Mouse (Mus musculus) adrenal gland, adult (tissue): ENCODE measurements at regions not wholly inside any gene's neighbourhood (a gene's known extent, or its start where the extent isn't known, plus 50 kb on each side); places are given as distances from the start of the nearest gene placed in this dataset.

Source experiments
- DNase-seq, 2 experiments: peaks; one replicate each; pipeline ENCODE4 v3.0.0; 2022 to 2023; ENCODE audit warnings: low spot score in 1 of 2; ENCODE audit not compliant: inconsistent age in 2 of 2

DNA sequence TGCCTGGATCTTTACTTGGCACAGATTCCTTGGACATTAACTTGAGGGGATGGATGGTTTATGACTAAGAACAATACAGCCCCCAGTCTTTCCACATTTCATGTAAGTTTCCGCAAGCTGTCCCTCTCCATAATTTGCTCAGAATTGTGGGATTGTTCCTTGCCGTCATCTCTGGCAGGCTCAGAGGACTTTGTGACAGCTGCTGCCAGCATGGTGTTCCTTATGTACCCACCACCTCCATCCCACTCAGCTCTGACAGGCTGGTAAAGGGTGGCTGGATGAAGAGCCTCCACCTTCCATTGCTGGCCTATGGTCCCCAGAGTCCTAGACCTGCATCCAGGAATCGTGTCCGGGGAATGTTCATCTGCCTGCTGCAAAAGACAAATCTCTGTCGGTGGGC, 119.1 kb downstream of the Erv3 start:
- DNase-seq, result no peak

DNA sequence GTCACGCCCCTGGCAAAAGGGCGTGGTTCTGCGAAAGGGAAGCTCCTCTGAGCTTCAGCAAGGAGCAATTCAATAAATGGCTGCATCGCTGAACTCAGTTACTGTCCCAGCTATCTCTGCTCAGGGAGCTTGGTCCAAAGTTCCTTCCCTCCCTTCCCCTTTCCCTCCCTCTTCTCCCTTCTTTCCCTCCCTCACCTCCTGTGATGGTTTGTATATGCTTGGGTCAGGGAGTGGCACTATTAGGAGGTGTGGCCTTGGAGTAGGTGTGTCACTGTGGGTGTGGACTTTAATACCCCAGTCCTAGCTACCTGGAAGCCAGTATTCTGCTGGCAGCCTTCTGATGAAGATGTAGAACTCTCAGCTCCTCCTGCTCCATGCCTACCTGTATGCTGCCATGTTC, 120.5 kb downstream of the Erv3 start:
- no peak for DNase-seq

DNA sequence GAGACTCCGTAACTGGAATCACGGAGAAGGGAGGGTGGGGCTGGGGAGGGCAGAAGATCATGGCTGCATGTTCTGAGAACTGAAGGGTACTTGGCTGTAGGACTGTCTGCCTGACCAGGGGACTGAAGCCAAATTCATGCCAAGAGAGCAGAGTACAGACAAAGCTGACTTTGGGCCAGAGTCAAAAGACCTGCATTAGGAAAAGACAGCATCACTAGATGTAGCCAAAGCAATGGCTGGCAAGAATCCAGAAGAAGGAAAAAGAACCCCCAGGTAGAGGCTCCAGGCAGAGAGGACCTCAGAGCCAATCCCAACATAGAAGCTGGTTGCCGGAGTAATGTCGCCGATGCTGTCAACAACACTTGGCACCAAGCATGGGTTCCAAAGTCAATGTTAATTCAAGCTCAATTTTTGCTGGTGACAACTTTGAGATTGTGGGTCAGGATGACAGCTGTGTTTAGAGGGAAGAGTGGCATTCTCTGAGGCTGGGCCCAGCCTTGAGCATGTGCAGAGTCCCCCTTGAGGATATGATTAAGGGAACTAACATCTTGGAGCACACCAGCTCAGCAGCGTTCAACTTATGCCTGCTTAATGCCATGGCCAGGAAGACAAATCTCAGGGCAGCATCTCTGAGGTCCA, 124.7 kb downstream of the Erv3 start:
- DNase-seq, result no peak

DNA sequence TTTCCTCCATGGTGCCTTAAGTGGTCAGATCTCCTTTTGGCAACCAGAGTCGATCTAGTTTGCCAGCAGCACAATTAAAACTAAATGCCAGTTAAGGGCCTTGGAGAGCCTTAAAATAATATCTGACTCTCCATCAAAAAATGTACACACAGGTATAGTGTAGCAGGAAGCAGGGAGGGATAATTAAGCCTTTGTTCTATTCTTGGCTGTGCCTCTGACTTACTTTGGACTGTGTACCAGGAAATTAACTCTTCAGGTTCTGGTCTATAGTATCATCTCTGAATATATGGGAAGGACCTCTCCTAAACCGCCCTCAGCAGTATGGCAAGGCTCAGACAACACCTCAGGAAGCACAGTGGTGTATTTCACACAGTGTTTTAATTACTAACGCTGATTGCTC, 133.0 kb downstream of the Erv3 start:
- no peak for DNase-seq

DNA sequence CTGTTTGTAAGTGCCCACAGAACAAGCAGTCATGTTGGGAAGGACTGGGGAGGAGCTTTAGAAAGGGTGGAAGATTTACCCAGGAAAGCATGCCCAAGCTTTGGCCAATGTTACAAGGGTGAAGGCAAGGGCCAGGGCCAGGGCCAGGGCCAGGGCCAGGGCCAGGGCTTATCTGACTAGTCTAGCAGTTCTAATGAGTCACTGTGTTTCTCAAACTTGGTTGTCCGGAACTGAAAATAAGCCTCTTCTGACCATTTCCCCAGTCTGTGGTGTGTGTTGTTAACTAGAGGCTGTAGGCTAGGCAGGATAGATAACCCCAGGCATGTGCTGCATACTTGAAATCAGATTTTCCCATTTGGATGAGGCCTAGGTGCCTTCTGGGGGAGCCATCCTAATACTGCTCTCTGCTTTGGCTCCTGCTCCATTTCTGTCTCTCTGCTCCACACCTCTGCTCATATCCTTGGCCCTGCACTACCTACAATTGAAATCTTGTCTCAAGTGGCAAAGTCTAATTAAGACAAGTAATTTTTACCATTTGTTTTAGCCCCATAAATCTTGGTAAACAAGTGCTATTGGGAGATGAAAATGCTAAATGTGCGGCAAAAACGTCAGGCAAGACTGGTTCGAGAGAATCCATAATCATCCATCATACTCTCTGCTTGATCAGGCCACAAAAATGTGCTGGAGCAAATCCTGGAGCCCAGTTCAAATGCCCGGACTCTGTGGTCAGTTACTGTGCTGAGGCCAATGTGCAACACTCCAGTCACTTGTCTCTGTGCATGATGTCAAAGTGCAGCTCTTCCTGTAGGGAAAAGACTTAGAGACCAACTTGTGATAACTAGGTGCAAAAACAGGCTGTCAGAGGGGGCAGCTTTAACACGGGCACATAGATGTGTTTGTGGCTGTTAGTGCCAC, 137.7 kb downstream of the Erv3 start:
- DNase-seq, result peak; percentile 54 to 77

DNA sequence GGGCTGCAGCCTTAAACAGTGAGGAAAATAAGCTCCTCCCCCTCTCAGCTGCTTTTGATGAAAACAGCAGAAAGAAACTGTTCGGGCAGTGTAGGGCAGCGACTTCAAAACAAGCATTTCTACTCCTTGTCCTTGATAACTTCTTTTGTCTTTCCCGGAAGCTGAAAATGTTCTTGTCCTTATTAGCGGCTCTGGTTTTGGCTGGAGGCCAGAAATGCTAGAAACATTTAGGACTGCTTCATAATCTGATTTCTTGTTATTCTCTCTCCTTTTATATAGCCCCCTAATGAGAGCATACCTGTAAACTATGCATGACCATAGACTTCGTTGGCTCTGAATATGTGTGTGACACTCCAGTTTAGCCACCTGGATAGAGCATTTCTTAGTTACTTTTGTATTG, 142.0 kb downstream of the Erv3 start:
- no peak for DNase-seq

DNA sequence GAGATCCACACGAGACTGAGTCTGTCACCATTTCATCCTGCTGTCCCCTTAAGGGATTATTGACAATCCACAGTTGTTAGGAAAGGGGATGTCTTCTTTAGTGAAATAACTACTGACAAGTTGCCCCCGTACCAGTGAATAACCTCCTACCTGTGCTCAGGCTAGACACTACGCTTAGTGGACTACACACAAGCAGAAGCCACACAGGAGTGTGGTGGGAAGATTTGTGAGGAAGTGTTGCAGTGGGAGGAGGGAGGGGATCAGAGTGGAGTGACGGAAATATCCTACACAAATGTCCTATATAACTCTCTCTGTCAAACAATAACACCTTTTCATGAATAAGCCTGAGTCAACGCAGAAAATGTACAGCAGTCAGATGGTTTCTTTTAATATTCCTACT, 142.7 kb downstream of the Erv3 start:
- no peak for DNase-seq

DNA sequence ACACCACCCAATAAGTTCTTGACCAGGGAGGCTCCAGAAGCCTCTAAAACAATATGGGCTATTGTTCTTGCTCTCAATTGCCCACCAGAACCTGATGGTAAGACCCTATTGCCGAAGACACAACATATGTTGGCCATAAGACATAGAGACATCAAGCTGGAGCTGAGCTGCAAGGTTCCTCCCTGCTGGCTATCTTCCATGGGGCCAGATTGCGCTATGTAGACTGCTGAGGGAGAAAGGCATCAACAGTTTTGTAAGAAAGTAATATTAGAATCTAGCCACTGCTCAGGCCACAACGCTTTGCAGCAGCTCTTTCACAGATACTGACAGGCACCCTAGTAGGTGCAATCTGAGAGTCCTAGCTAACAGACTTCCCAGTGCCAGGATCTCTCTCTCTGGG, 144.2 kb downstream of the Erv3 start:
- no peak for DNase-seq

DNA sequence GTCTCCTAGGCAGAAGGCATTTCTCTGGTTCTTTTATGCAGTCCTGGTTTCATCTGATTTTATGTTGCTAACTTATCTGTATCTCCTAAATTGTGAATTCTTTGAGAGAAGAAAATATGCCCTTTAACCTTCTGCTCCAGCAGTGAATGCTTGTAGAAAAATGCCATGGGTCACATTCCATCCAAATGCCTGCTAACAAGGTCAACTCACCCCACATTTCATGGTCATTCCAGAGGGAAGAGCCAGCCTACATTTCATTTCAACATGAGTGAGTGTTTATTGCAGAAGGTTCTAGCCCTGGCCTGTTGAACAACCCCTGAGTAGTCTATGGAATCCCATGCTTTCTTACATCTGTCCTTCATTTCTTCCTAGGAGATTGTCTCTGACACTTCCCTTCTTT, 147.7 kb downstream of the Erv3 start:
- peak; percentile 40 to 74 for DNase-seq

DNA sequence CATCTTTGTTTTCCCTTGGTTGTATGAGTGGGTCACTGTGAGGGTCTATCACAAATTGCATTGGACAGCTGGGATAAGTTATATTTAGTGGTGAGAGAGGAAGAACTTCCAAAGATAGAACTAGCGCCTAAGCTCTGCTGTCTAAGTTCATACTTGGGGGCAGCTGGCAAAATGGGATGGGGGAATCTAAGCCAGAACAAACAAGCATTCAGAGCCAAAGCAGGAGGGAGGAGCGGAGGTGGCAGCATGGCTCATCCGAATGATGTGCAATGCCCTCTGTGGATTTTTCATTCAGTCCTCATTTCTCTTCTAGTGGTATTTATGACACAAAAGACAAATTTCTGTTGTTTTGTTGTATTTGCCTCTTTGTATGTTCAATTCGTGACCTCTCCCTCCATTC, 144.5 kb upstream of the Adra1d start:
- no peak for DNase-seq

DNA sequence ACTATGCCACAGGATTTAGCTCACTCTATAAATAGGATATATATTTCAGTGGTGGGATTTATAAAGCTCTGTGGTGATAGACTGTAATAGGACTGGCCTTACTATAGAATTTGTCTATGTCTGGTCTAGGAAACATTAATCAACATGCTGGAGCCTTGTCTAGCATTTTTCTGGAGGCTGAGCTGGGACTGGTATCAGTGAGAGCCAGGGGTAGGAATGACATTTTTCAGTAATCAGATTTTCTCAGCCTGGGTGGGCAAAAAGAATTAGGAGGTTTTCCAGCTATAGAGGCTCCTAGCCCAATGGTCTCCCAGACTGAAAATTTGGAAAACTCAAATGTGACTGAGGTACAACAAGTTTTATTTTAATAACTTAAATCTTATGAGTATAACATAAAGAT, 142.3 kb upstream of the Adra1d start:
- no peak for DNase-seq

DNA sequence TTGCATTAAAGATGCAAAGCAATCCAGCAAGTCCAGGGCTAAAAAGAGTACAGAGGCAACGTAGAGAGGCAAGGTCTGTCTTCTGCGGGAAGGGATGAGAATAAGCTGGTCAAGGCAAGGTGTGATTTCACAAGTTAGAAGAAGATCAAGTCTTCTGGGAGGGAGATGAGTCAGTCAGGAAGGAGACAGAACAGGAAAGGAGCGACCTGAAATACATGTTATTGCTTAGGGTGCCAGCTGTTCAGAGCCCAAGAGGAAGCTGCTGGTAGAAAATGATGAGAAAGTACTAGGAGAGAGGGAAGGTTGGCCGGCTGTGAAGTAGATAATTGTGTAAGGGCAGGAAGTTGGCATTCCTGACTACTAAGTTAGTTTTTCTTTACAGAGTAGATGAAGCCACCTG, 140.1 kb upstream of the Adra1d start:
- no peak for DNase-seq

DNA sequence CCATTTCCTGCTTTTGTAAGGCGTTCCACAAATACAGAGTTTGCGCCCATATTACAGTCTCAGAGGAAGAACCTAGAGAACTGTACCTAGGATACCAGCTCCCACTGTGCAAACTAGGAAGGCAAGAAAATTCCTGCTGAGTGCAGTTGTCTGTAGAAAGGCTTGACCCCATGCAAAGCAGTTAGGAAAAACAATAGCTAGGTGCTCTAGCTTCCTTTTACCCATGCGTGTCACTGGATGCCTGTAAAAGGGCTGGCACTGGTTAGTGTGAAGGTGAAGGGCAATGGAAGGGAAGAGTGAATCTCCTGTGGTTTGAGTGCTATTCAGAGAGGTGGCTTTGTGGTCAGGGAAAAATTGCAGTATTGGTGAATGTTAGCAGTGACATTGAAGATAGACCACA, 137.7 kb upstream of the Adra1d start:
- DNase-seq, result no peak

DNA sequence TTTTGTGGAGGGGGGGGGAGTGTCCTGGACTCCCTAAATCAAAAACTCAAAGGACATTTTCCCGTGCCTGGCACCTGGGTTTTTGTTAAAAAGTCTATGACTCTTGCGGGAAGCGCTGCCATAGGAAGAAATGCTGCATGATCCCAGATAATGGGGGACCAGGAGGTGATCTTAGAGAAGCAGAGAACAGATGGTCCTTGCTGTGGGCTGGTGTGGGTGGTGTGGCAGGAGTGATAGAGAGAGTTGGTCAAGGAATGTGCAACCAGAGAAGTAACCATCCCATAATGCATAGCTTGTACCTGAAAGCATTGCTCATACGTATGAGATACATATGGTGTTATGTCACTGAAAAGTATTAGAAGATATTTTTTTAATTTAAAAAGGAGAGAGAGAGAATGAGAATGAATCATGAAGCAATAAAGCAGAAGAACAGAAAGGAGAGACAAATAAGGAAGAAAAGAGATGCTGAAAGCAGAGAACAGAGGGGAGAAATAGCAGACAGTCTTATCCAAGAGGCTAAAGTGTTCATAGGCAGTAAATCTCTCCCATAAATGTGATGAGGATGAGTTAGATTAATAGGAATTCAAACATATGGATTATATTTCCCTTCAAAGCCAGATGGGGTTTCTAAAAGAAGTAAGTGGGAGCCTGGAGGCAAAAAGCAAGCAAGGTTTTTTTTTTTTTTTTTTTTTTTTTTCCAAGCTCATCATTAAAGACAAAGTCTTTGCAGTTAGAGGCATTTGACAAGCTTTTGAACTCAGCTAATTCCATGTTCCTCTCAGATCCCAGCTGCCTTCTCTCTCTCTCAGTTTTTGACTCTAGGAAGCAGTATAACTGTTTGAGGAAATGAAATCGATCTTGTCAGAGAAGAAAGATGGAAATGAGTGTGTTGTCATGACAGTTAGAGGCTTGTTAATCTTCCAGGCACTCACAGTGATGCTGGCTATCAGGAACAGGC, 136.2 kb upstream of the Adra1d start:
- no peak for DNase-seq

DNA sequence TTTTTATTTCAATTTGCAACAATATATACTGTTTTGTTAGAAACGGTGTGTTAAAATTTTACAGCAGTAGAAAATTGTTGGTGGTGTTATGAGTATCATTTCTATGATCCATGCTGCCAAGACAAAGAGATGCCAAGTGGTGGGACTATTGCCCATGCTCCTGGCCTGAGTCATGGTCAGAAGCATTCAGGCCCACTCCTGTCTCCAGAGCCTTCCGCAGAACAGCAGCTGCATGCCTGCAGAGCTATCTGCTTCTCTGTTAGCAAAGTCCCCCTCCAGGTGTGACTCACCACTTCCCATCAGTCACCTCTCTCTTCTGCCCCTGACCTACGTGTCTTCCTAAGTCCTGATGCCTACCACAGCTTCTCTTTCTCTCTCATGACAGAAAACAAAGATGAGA, 134.2 kb upstream of the Adra1d start:
- peak; percentile 21 to 47 for DNase-seq

DNA sequence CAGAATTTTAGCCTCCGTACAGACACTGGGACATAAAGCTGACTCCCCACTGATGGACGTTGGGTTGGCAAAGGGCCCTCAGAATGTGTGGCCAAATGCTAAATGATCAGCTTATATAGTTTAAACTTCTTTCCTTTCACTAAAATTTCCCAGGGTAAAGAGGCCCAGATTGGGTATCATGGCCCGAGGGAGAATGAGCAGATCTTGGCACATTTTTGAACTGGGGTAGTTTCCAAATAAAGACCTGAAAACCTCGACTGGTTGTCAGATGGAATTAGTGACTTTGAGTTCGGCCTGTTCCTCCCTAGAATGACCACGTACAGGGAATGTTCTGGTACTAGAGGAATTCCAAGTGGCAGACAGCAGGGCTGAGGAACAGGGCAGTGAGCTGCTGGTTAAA, 127.9 kb upstream of the Adra1d start:
- DNase-seq, result no peak

DNA sequence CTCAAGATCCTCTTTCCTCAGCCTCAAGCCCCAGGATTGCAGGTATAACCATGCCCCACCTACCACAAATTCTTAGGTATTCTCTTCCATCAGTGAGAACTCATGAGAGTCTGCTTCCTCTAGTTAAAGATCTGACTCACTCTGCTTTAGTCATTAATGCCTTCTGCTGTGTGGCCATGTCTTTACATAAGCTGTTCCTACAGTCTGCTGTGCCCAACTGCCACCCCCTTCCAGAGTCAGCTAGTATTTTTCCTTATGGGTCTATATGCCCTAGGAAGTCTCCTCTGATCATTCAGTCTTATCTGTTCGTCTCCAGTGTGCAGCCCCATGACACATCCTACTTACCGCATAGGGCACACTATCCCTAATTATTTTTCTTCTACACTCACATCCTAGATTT, 126.2 kb upstream of the Adra1d start:
- no peak for DNase-seq

DNA sequence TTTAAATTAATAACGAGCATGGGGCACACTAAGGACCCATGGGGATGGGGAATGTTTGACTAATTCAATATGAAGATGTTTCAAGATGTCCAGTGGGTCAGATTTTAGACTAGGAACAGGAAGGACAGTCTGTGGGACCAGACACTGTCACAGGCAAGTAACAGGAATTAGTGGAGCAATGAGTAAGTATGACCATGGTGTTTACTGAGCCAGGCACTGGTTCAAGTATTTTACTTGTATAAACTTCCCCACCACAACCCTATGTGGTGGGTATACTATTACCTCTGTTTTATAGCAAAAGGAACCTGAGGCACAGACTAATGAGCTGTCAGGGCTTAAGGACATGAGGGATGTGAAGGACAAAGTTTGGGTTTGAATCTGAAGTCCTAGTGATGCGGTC, 125.4 kb upstream of the Adra1d start:
- no peak for DNase-seq

DNA sequence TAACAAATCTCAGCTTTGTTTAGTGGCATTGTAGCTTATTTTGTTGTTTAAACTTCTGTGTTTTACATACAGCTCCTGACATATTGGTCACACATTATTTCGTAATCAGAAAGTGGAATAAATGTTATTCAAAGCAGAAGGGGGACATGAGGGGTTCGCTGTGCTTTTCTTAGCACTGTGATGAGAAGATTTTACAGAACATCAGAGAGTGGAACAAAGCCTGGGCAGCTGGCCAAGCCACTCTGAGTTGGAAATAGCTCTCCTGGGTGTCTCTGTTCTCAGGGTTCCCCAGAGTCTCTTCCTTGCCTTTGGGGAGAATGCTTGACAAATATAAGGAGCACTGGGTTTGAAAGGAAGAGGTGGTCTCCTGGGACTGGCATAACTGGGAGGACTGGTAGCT, 124.7 kb upstream of the Adra1d start:
- peak; percentile 29 to 40 for DNase-seq

DNA sequence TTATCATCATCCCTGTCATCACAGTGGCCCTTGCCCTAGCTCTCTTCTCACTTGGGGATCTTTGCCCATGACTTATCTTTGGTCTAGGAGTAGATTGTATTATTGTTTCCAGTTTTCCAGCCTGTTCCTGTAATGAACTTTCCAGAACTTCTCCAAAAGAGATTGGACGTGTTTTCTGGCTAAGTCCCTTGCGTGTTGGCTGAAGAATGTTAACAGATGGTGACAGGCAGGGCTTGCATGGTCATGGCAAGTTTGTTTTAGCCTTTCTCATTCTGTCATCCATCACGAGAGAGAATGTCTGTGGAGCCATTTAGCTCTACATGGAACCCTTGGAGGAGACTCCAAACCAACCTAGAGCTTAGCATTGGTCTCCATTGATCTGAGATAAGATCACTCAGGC, 123.2 kb upstream of the Adra1d start:
- no peak for DNase-seq

DNA sequence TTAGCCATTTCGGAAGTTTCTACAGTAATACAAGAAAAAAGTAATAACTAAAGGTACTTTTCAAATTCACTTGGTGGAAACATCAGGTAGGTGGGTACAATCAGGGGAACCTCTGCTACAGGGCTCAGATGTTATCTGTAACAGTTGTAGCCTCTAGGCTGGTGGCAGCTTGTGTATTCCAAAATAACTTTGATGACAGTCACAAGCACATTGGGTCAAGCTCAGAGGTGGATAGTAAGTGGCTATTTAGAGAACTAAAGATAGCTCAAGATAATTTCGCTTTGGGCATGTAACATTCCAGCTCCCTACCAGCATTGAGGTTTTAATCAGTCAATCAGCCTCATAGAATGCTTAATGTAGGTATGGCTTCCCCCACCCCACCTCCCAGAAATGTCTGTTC, 121.7 kb upstream of the Adra1d start:
- DNase-seq, result no peak

DNA sequence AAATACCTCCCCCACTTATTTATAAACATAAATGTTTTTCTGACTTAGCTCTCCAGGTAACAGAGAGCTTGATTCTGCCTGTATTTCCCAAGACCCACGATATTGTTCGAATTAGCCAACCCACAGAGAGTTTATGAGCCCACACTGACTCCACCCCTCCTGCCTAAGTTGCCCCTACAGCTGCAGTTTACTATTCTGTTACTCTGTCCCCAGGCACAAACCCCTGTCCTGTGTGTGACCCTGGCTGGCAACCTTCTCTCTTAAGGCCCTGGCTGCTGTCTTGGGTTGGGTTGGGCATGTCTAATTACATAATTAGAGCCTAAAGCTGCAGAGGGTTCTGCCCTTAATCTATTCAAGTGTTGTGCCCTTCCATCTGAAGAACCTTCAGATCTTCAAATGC, 116.4 kb upstream of the Adra1d start:
- no peak for DNase-seq
